Comparison of ENCODE assay signal across 24 mouse cellular contexts in genomic region chr10:55333836-55334235, GRCm38 (mm10).
DNase-seq lines count a peak whose midpoint lies in the region; TF ChIP-seq lines count a peak whose summit lies in the region.
"Had no signal": no experiment of that assay in that cellular context is flagged by ENCODE, and none has a peak within 500 bp of the region (broad histone marks: within the 10 kb centered on the region; RNA-seq: fewer than 3 reads in every experiment).

No protein-coding gene starts in this region.

- no peaks in the 10 kb centered on the region for H3K27me3 ChIP-seq in embryonic facial prominence, embryonic 10.5 days (replicated peaks; ENCODE audit: low read depth, poor library complexity, severe bottlenecking)
- H3K27me3 ChIP-seq in thymus, adult 2 months (ENCODE audit: control insufficient read depth, insufficient read depth, low read length): no peaks in the 10 kb centered on the region
- H3K27me3 ChIP-seq: forebrain, embryonic 12.5 days; forebrain, embryonic 15.5 days; heart, embryonic 13.5 days; hindbrain, embryonic 13.5 days; intestine, embryonic 15.5 days had no signal

- no peaks in the 10 kb centered on the region for H3K4me1 ChIP-seq in embryonic facial prominence, embryonic 10.5 days
- no peaks in the 10 kb centered on the region for H3K4me1 ChIP-seq in thymus, adult 2 months (replicated peaks; ENCODE audit: control insufficient read depth, insufficient read depth, low read length)
- H3K4me1 ChIP-seq: forebrain, embryonic 12.5 days; forebrain, embryonic 15.5 days; heart, embryonic 10.5 days; heart, embryonic 13.5 days; hindbrain, embryonic 10.5 days; hindbrain, embryonic 13.5 days; intestine, embryonic 15.5 days had no signal

- TF ChIP-seq POLR2A in thymus, adult 2 months (IDR thresholded peaks at IDR 0.05; ENCODE audit: control insufficient read depth, extremely low read depth, insufficient read depth, low read length, poor library complexity): no peak

- H3K36me3 ChIP-seq in embryonic facial prominence, embryonic 10.5 days (replicated peaks): no peaks in the 10 kb centered on the region
- no peaks in the 10 kb centered on the region for H3K36me3 ChIP-seq in thymus, adult 2 months (ENCODE audit: control insufficient read depth, insufficient read depth, low read length)
- H3K36me3 ChIP-seq: forebrain, embryonic 12.5 days; forebrain, embryonic 15.5 days; heart, embryonic 10.5 days; heart, embryonic 13.5 days; hindbrain, embryonic 10.5 days; hindbrain, embryonic 13.5 days; intestine, embryonic 15.5 days had no signal

- TF ChIP-seq CTCF in thymus, adult 2 months (IDR thresholded peaks at IDR 0.05; ENCODE audit: borderline replicate concordance, control insufficient read depth, extremely low read depth, insufficient read depth, low read length, poor library complexity): no peak

- no peak overlapping the region for H3K4me3 ChIP-seq in embryonic facial prominence, embryonic 10.5 days
- no peak overlapping the region for H3K4me3 ChIP-seq in thymus, adult 2 months (ENCODE audit: control insufficient read depth, insufficient read depth, low read length)
- H3K4me3 ChIP-seq: forebrain, embryonic 12.5 days; forebrain, embryonic 15.5 days; heart, adult 2 months; heart, embryonic 10.5 days; heart, embryonic 13.5 days; hindbrain, embryonic 10.5 days; hindbrain, embryonic 13.5 days; intestine, embryonic 15.5 days had no signal

- peak; percentile 4 for DNase-seq in ES-CJ7 (ENCODE audit: low read depth, low spot score)
- DNase-seq in NIH3T3 (ENCODE audit: low read depth): peak; percentile 23
- peak; percentile 23 for DNase-seq in embryonic facial prominence, embryonic 10.5 days (ENCODE audit: low spot score)
- DNase-seq in fibroblast of lung, adult 2 months (ENCODE audit: low read depth): peak; percentile 70
- DNase-seq in heart, postnatal 14 days: no peak
- no peak for DNase-seq in heart, adult 11 months
- DNase-seq in thymus, adult 2 months: no peak
- no peak for DNase-seq in adrenal gland, postnatal 14 days
- DNase-seq: adrenal gland, adult 2 months; adrenal gland, postnatal 25 days; cerebellum, adult 2 months; cerebellum, adult 9-11 months; cerebellum, postnatal 25 days; gastrocnemius, postnatal 25 days; heart, adult 2 months; heart, postnatal 36 days; kidney, adult 2 months had no signal

- WGBS in embryonic facial prominence, embryonic 10.5 days: 77% methylated on average over 2 of the region's 2 CpGs
- WGBS in thymus, adult 2 months: 96% methylated on average over 2 of the region's 2 CpGs

- intact Hi-C loops in heart, postnatal 14 days (cut with DNase I): no loop called here

- H3K9me3 ChIP-seq in embryonic facial prominence, embryonic 10.5 days: no peaks in the 10 kb centered on the region
- H3K9me3 ChIP-seq: forebrain, embryonic 12.5 days; forebrain, embryonic 15.5 days; heart, embryonic 10.5 days; heart, embryonic 13.5 days; hindbrain, embryonic 10.5 days; hindbrain, embryonic 13.5 days; intestine, embryonic 15.5 days had no signal

- no peak overlapping the region for H3K27ac ChIP-seq in embryonic facial prominence, embryonic 10.5 days (replicated peaks)
- H3K27ac ChIP-seq in thymus, adult 2 months (ENCODE audit: control insufficient read depth, insufficient read depth, low read length): no peak overlapping the region
- H3K27ac ChIP-seq: forebrain, embryonic 12.5 days; forebrain, embryonic 15.5 days; heart, adult 2 months; heart, embryonic 10.5 days; heart, embryonic 13.5 days; hindbrain, embryonic 10.5 days; hindbrain, embryonic 13.5 days; intestine, embryonic 15.5 days had no signal

Comparison
In these comparisons a context has a peak if more than half of its experiments do, and no peak if none do; other contexts are left out.
1. DNase-seq: peak in ES-CJ7 (single experiment), NIH3T3 (single experiment), embryonic facial prominence, embryonic 10.5 days (single experiment) and fibroblast of lung, adult 2 months (single experiment); none in heart, postnatal 14 days (0 of 2), heart, adult 11 months (single experiment), thymus, adult 2 months (single experiment) and adrenal gland, postnatal 14 days (single experiment).